Mouse (Mus musculus) brain, adult 2 months (tissue): ENCODE measurements around the gene Rsrp1.

ENCODE experiments used
- DNase-seq: peaks from one replicate; pipeline ENCODE4 v3.0.0; 2011; ENCODE audit warnings: low read depth, low spot score

The Rsrp1 gene

DNA sequence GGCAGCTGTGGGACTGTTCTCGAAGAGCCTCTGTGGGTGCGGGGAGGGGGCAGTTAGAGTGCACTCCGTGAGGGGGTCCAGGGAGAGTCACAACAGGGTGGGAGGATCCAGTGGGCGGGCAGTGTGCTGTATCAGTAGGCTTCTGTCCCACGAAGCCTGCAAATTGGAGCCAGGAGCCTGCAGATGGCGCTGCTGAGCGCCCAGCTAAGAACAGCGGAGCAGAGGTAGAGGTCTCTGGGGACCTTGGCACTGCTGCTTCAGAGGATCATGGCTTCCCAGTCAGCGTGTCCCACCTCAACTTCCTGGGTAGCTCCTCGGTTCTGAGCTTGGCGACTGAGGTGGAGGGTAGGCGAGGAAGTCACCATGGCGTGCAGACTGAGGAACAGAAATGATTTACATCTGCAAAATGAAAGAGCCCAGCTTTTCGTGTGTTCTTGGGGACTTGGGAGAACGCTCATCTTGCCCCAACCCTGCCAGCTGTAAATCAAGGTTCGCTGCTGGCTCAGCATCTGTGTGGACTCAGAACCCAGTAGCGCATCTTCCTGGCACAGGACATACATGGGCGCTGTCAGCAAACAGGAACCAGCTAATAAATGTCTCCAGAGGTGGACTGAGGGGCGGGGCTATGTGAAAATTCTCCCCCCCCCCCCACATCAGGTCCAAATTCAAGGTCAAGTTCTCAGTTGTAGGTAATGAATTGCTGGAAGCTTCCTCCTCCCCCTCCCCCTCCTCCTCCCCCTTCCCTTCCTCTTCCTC, 39.8 kb downstream of the Rsrp1 start:
- DNase-seq, result no peak

- DNase-seq, result no peak
These were observed 44.7 kb downstream of the Rsrp1 start for GRCm38 (mm10) chr4:134967887-134968604.

- DNase-seq, result no peak
These were observed 45.2 kb downstream of the Rsrp1 start for GRCm38 (mm10) chr4:134968605-134968976.

- no peak for DNase-seq
These were observed 52.0 kb downstream of the Rsrp1 start for GRCm38 (mm10) chr4:134975261-134975928.

DNA sequence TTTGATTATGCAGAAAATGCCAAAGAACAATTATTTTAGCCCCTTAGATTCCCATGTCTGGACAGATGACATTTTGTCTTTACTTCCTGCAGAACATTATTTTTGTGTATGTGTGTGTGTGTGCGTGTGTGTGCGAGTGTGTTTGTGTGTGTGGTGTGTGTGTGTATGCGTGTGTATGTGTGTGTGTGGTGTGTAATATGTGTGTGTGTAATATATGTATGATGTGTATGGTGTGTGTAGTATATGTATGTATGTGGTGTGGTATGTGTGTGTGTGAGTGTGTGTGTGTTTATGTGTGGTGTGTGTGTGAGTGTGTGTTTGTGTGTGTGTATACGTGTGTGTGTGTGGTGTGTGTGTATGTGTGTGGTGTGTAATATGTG, 52.5 kb downstream of the Rsrp1 start:
- no peak for DNase-seq
